Mouse (Mus musculus) liver, adult 2 months (tissue): Measurements from ENCODE around the gene Bicral. TPM values are rescaled to one million over a fixed set of nuclear protein-coding genes. Genes with fewer than 3 reads are reported as not detected.
A peak's percentile ranks its signal among the peaks of the same experiment; 100 is the strongest.
"Not testable (repeated sequence)": the region's sequence is repeated elsewhere in the genome, so short reads cannot be mapped to it uniquely, and the experiment has no call there.

Experiments
- DNase-seq: peaks from one replicate; pipeline ENCODE4 v3.0.0-alpha.2; 2011; ENCODE audit warnings: low read depth, low spot score; ENCODE audit errors: extremely low read depth
- H3K27ac ChIP-seq: fragments of 200-500 bp; replicated peaks from 2 replicates; pipeline ENCODE4 v1.5.1; 2012; ENCODE audit warnings: low read depth, mild to moderate bottlenecking, control low read depth, inconsistent platforms, low read length; ENCODE audit not compliant: insufficient read depth
- H3K27me3 ChIP-seq: fragments of 200-500 bp; 2 replicates; pipeline ENCODE4 v1.6.1; 2012; ENCODE audit warnings: mild to moderate bottlenecking, moderate library complexity, low read length, inconsistent platforms; ENCODE audit not compliant: control insufficient read depth, insufficient read depth
- H3K36me3 ChIP-seq: fragments of 200-500 bp; 2 replicates; pipeline ENCODE4 v1.6.1; 2012; ENCODE audit warnings: low read length, inconsistent platforms; ENCODE audit not compliant: control insufficient read depth, insufficient read depth
- H3K4me1 ChIP-seq: fragments of 200-500 bp; 2 replicates; pipeline ENCODE4 v1.6.1; 2011; ENCODE audit warnings: low read length; ENCODE audit not compliant: control insufficient read depth, insufficient read depth
- H3K4me3 ChIP-seq: fragments of 200-500 bp; 2 replicates; pipeline ENCODE4 v1.5.1; 2011; ENCODE audit warnings: low read depth, mild to moderate bottlenecking, control low read depth, low read length, moderate library complexity; ENCODE audit not compliant: insufficient read depth
- H3K79me2 ChIP-seq: fragments of 200-500 bp; 2 replicates; pipeline ENCODE4 v1.6.1; 2012; ENCODE audit warnings: inconsistent platforms, mild to moderate bottlenecking, low read length, moderate library complexity; ENCODE audit not compliant: control insufficient read depth, insufficient read depth
- H3K9ac ChIP-seq: fragments of 200-500 bp; 2 replicates; pipeline ENCODE4 v1.6.1; 2012; ENCODE audit warnings: low read depth, mild to moderate bottlenecking, control low read depth, inconsistent platforms, low read length
- CTCF ChIP-seq: fragments of 200-500 bp; IDR thresholded peaks from 2 replicates; pipeline ENCODE4 v1.5.1; 2011; ENCODE audit warnings: low read depth, low read length, control low read depth
- POLR2A ChIP-seq: fragments of 200-500 bp; IDR thresholded peaks from 2 replicates; pipeline ENCODE4 v1.6.1; 2011; ENCODE audit warnings: low read length, control low read depth; ENCODE audit not compliant: insufficient read depth; ENCODE audit errors: extremely low read depth
- WGBS: fragments of 180-500 bp; shearing (Covaris S2); methylation state at CpG from one replicate; pipeline ENCODE4 v1.1.7; 2018; 5-methylcytosine and 5-hydroxymethylcytosine counted together
- polyA plus RNA-seq: library from polyadenylated mRNA; depleted of rRNA; stranded (reverse); fragments of >200 nt; gene quantifications from 2 replicates; pipeline ENCODE4 v1.2.3, GENCODE M21; 2012
- total RNA-seq: library from RNA; depleted of rRNA; stranded (reverse); fragments of >200 nt; gene quantifications from 2 replicates; pipeline ENCODE4 v1.2.3, GENCODE M21; 2014

The Bicral gene
- total and polyA plus RNA-seq, 2 experiments, result 3.2 to 7.9 TPM

DNA sequence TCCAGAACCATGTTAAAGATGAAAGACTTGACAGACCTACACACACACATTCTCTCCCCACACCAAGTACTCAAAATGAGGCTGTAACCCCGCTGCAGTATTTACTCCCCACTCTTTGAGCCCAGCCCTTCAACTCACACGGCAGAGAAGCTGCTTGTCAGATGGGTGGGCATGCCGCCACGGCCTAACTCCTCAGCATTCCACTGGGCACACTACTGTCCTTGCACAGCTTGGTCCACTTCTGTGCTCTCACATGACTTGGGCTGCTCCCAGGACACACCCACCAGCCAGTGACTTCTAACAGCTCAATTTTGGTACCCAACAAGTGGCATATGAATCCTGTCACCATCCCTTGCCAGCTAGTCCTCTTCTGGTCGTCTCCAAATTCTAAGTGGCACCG is 5.0 kb downstream of the Bicral start:
- Histone ChIP-seq H3K4me3 (no peak overlapping the region), H3K9ac (no peak overlapping the region), H3K27ac (no peak overlapping the region), H3K36me3 (no peaks in the 10 kb centered on the region), H3K27me3 (no peaks in the 10 kb centered on the region), H3K4me1 (peaks cover 8% of the 10 kb centered on the region), H3K79me2 (peaks cover 17% of the 10 kb centered on the region; the same call in 1 of the 2 replicates)
- TF ChIP-seq CTCF, result no peak
- no peak for TF ChIP-seq POLR2A
- 28% methylated on average over 6 of the region's 6 CpGs for WGBS
- peak; percentile 68 for DNase-seq

DNA sequence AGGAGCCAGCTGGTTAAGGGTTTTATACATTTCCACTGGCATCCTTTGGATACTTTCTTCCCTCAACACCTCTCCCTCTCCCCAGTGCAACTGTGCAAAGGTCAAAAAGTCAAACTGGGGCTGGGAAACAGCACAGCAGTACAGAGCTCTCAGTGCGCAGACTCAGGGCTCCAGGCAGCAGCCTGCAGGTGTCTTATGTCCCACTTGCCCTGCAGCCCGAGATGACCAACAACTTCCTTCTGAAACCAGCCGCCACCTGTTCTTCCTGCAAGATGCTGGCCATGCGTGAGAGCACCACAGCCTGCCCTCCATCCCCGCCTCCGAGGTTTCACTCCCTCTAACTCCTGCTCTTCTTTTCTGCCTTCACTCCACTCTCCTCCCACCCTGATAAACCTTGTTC is 5.6 kb downstream of the Bicral start:
- H3K9ac ChIP-seq, result no peak overlapping the region

DNA sequence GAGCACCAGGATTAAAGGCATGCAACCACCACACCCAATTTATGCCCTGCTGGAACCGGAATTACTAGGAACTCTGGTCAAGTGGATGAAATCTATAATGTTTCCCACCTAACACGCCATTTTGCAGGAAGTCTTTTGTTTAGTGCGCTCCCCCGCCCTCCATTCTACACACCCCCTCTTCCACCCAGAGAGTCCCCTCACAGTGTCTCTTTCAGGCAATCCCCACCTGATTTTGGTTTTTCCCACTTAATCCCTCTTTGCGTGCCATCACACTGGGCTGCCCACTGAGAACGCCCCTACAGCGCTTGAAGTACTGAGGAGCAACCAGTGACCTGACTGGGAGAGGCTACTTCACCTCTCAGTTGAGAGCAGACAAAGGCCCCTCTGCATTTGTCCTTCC is 11.1 kb downstream of the Bicral start:
- no peak for TF ChIP-seq CTCF
- TF ChIP-seq POLR2A, result no peak
- Histone ChIP-seq H3K9ac (no peak overlapping the region), H3K4me3 (no peak overlapping the region), H3K4me1 (no peaks in the 10 kb centered on the region), H3K79me2 (peaks cover 22% of the 10 kb centered on the region; the same call in 1 of the 2 replicates), H3K36me3 (no peaks in the 10 kb centered on the region), H3K27ac (no peak overlapping the region), H3K27me3 (no peaks in the 10 kb centered on the region)
- WGBS, result 97% methylated on average over 7 of the region's 7 CpGs
- no peak for DNase-seq

More for the DNA sequence above, 5.6 kb downstream of the Bicral start:
- H3K27me3 ChIP-seq, result no peaks in the 10 kb centered on the region
- peaks cover 17% of the 10 kb centered on the region; the same call in 1 of the 2 replicates for H3K79me2 ChIP-seq
- peaks cover 8% of the 10 kb centered on the region for H3K4me1 ChIP-seq
- H3K36me3 ChIP-seq, result no peaks in the 10 kb centered on the region
- 59% methylated on average over 6 of the region's 6 CpGs for WGBS
- no peak for TF ChIP-seq POLR2A
- TF ChIP-seq CTCF, result no peak
- no peak overlapping the region for H3K4me3 ChIP-seq
- no peak overlapping the region for H3K27ac ChIP-seq
- DNase-seq, result peak; percentile 48

DNA sequence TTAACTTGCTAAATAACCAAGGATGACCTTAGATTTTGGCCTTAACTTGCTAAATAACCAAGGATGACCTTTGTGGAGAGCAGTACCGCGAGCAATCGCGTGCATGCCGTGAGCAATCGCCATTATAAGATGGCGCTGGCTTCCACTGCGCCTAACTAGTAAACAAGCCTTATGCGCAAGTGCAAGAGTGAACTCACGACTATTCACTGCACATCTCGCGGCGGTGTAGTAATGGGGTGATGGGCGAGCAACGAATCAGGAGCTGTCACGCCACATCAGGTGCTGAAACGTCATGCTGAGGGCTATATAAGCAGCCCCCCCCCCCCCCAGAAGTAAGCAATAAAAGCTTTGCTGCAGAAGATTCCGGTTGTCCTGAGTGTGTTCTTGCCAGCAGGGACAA is 11.7 kb downstream of the Bicral start:
- not testable (repeated sequence) for H3K27me3 ChIP-seq, H3K4me3 ChIP-seq, H3K4me1 ChIP-seq, H3K36me3 ChIP-seq, DNase-seq, H3K27ac ChIP-seq, H3K9ac ChIP-seq
- WGBS, result 97% methylated on average over 18 of the region's 18 CpGs
- peaks cover 22% of the 10 kb centered on the region; the same call in 1 of the 2 replicates for H3K79me2 ChIP-seq

DNA sequence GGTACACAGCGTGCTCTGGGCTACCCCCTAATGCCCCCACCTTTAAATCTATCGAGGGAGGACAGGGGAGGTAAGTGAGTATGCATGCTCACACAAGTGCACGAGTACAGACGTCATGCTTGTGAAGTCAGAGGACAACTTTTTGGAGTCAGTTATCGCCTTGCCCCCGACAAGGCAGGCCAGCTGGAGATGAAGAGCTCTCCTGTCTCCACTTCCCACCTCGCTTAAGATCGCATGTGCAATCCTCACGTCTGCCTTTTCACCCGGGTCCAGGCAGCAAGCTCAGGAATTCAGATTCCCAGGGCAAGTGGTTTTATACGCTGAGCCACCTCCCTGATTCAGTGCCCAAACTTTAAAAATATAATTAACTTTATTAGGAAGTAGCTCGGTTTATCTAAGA is 13.0 kb downstream of the Bicral start:
- H3K27ac ChIP-seq, result no peak overlapping the region
- WGBS, result 93% methylated on average over 12 of the region's 12 CpGs
- H3K9ac ChIP-seq, result no peak overlapping the region
- no peaks in the 10 kb centered on the region for H3K36me3 ChIP-seq
- H3K4me1 ChIP-seq, result no peaks in the 10 kb centered on the region
- H3K4me3 ChIP-seq, result no peak overlapping the region
- H3K27me3 ChIP-seq, result no peaks in the 10 kb centered on the region
- TF ChIP-seq CTCF (no peak), POLR2A (no peak)
- H3K79me2 ChIP-seq, result peaks cover 29% of the 10 kb centered on the region; the same call in 1 of the 2 replicates
- no peak for DNase-seq

DNA sequence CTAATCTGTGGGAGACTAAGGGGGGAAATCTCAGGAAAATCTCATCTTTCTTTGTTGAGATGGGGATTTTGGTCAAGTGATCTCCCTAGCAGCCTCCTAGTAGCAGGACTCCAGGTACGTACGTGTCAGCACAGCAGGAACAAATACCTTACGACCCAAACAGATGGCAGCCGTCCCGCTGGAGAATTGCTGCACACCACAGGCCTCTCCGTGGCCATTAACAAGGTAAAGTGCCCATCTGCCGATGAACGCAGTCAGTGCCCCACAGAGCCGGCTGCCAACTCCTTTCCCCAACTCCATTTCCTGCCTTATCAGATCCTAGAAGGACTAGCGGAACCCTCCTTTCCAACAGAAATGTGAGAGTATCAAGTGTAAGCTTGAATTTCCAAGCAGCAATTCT is 13.5 kb downstream of the Bicral start:
- Histone ChIP-seq H3K27ac (no peak overlapping the region), H3K4me3 (no peak overlapping the region), H3K79me2 (peaks cover 33% of the 10 kb centered on the region; the same call in 1 of the 2 replicates), H3K36me3 (no peaks in the 10 kb centered on the region), H3K4me1 (no peaks in the 10 kb centered on the region), H3K27me3 (no peaks in the 10 kb centered on the region), H3K9ac (no peak overlapping the region)
- DNase-seq, result no peak
- TF ChIP-seq POLR2A (no peak), CTCF (no peak)
- WGBS, result 93% methylated on average over 10 of the region's 10 CpGs
